Comparison of ENCODE assay signal across 7 mouse cellular contexts in genomic region chr16:35270353-35270934, GRCm38 (mm10).
DNase-seq lines count a peak whose midpoint lies in the region; ATAC-seq and TF ChIP-seq lines count a peak whose summit lies in the region.

No protein-coding gene starts in this region.

- intact Hi-C loops in left cerebral cortex, postnatal 25 days (cut with DNase I) = loop anchor here (1.0 to 2.0 kb wide), 3 partner anchors 114 to 214 kb away; no protein-coding TSS in a partner anchor

- DNase-seq in adrenal gland, adult 2 months = peak; percentile 70
- peak; percentile 51 for DNase-seq in gastrocnemius, postnatal 25 days
- DNase-seq in left cerebral cortex, postnatal 25 days (ENCODE audit: low spot score in 2 of 2) = peak; percentile 87 to 92
- DNase-seq in spleen, postnatal 10 days (ENCODE audit: low spot score in 2 of 2) = peak; percentile 47 to 80

- H3K27me3 ChIP-seq in intestine, embryonic 16.5 days (replicated peaks; ENCODE audit: control insufficient read depth, insufficient read depth, low read length) = no peaks in the 10 kb centered on the region
- no peaks in the 10 kb centered on the region for H3K27me3 ChIP-seq in midbrain, embryonic 15.5 days (replicated peaks)

- ATAC-seq in intestine, embryonic 16.5 days = peak; percentile 39; the same call in 1 of the 2 replicates
- peak; percentile 68 for ATAC-seq in midbrain, embryonic 15.5 days (replicated peaks)

- H3K9ac ChIP-seq in intestine, embryonic 16.5 days (ENCODE audit: low read depth, low read length) = no peak overlapping the region
- H3K9ac ChIP-seq in midbrain, embryonic 15.5 days = no peak overlapping the region

- H3K4me3 ChIP-seq in cortical plate, adult 2 months (ENCODE audit: insufficient read depth, low read length) = no peak overlapping the region
- no peak overlapping the region for H3K4me3 ChIP-seq in intestine, embryonic 16.5 days (ENCODE audit: low read length)
- H3K4me3 ChIP-seq in midbrain, embryonic 15.5 days = no peak overlapping the region

- H3K4me1 ChIP-seq in cortical plate, adult 2 months (ENCODE audit: control insufficient read depth, insufficient read depth, low read length) = no peaks in the 10 kb centered on the region; the same call in 1 of the 2 replicates
- H3K4me1 ChIP-seq in intestine, embryonic 16.5 days (ENCODE audit: control insufficient read depth, insufficient read depth, low read length) = no peaks in the 10 kb centered on the region
- no peaks in the 10 kb centered on the region; the same call in 1 of the 2 replicates for H3K4me1 ChIP-seq in midbrain, embryonic 15.5 days

- peak; percentile 94 for TF ChIP-seq CTCF in cortical plate, adult 2 months (IDR thresholded peaks at IDR 0.05; ENCODE audit: extremely low read depth, insufficient read depth, low read length)

- WGBS in intestine, embryonic 16.5 days = 40% methylated on average over 10 of the region's 10 CpGs
- 36% methylated on average over 10 of the region's 10 CpGs for WGBS in midbrain, embryonic 15.5 days

- no peaks in the 10 kb centered on the region for H3K9me3 ChIP-seq in intestine, embryonic 16.5 days (ENCODE audit: control insufficient read depth, low read length)
- H3K9me3 ChIP-seq in midbrain, embryonic 15.5 days = no peaks in the 10 kb centered on the region

- H3K27ac ChIP-seq in cortical plate, adult 2 months (ENCODE audit: insufficient read depth, low read length) = no peak overlapping the region
- H3K27ac ChIP-seq in intestine, embryonic 16.5 days (ENCODE audit: low read length) = no peak overlapping the region
- no peak overlapping the region for H3K27ac ChIP-seq in midbrain, embryonic 15.5 days

- no peak overlapping the region for H3K4me2 ChIP-seq in intestine, embryonic 16.5 days (ENCODE audit: low read depth, low read length)
- H3K4me2 ChIP-seq in midbrain, embryonic 15.5 days = no peak overlapping the region

- TF ChIP-seq POLR2A in cortical plate, adult 2 months (IDR thresholded peaks at IDR 0.05; ENCODE audit: extremely low read depth, insufficient read depth, low read length) = no peak

- H3K36me3 ChIP-seq in intestine, embryonic 16.5 days (ENCODE audit: control insufficient read depth, insufficient read depth, low read length) = no peaks in the 10 kb centered on the region
- H3K36me3 ChIP-seq in midbrain, embryonic 15.5 days (replicated peaks) = no peaks in the 10 kb centered on the region
